Mouse (Mus musculus) urinary bladder, adult 2 months (tissue): Measurements from ENCODE around the gene Epb41l1. TPM values are rescaled to one million over a fixed set of nuclear protein-coding genes. Genes with fewer than 3 reads are reported as not detected.
A peak's percentile ranks its signal among the peaks of the same experiment; 100 is the strongest.

ENCODE experiments used
- DNase-seq: peaks from one replicate; pipeline ENCODE4 v3.0.0; 2022; ENCODE audit warnings: low spot score
- polyA plus RNA-seq: library from polyadenylated mRNA; depleted of rRNA; stranded (reverse); fragments of >200 nt; gene quantifications from 2 replicates; pipeline ENCODE4 v1.2.3, GENCODE M21; 2012

Gene Epb41l1
- polyA plus RNA-seq, 1 experiment, result 36.9 TPM

DNA sequence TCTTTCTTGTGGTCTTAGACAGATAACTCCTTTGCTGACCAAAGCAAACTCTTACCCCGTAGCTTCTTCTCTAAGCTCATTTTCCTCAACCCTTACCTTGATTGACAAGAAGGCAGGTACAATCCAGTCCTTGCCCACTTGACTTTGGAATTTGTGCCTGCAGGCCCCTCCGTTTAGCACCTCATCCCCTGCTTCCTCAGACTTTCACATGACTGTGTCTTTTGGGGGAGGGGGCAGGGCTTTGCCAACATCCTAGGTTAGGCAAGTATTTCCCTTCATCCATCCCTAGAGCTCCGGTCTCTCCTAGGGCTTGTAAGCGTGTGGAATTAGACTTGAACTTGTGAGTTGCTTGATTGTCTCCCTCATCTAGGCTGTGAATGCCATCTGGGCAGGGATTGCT lies 3.0 kb downstream of the Epb41l1 start:
- no peak for DNase-seq

DNA sequence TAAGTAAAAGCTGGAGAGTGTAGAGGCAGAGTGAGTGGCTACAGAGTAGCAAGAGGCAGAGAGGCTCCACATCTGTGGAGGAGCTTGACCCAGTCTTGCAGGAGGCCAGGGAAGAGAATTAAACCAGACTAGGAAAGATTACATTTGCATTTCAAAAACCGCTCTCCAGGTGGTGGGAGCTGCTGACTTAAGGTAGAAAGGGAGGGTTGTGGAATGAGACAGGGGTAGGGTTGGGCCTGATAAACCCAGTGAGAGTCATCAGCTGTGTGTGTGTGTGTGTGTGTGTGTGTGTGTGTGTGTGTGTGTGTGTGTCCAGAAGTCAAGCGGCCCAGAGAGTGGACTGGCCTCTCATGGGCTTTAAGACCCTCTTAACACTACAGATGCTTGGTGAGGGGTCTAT lies 4.9 kb downstream of the Epb41l1 start:
- DNase-seq, result no peak

DNA sequence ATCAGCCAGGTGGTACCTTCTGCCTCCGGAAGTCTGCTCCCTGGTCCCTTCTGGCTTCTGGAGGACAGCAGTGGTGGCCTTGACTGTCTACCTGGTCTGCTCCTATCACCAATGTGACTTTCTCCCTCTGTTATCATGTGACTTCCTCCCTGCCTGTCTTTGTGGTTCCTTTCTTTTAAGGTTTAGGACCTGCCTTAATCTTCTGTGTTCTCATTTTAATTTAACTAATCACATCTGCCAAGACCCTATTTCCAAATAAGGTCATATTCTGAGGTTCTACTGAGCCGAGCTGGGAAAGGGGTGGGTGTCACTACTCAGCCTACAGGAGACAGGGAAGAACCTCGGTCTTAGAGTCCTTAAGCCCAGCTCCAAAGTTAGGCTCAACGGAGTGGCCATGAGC lies 5.4 kb downstream of the Epb41l1 start:
- no peak for DNase-seq

DNA sequence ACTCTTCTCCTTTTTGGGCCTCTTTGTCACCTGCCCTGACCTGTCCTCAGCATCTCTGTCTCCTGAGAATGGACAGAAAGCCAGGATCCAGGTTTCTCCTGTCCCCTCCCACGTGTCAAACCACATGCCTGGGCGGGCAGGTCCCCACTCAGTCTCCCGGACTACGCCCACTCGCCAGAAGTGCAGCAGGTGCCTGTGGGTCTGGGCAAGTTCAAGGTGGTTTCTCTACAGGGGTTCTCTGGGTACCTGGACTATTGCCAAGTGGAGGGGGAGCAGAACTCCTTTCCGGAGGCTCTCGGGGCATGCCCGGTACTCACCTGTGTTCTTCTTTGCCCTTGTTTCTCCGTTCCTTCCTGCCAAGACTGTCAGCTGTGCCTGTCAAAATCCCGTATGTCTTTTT lies 9.1 kb downstream of the Epb41l1 start:
- no peak for DNase-seq

GRCm38 (mm10) chr2:156430326-156430725 lies 9.6 kb downstream of the Epb41l1 start:
- DNase-seq, result no peak

- DNase-seq, result no peak
These were observed 10.7 kb downstream of the Epb41l1 start for GRCm38 (mm10) chr2:156431409-156431808.

DNA sequence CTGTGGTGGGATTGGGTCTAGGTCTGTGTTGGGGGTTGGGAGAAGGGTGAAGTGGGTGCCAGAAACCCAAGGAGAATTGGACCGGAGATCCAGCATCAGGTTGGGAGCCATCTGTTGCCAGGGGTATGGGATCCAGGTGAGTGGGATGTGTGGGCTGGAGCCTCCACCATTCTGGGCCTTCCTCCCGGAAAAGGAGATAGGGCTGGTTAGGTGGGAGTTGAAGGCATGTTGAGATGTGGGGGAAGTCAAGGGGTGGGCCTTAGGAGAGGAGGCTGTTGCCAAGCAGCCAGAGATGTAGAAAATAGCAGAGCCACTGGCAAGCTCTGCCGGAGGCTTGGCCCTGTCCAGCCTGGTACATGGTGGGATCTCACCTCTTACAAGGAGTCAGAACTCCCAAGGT lies 11.4 kb downstream of the Epb41l1 start:
- no peak for DNase-seq

DNA sequence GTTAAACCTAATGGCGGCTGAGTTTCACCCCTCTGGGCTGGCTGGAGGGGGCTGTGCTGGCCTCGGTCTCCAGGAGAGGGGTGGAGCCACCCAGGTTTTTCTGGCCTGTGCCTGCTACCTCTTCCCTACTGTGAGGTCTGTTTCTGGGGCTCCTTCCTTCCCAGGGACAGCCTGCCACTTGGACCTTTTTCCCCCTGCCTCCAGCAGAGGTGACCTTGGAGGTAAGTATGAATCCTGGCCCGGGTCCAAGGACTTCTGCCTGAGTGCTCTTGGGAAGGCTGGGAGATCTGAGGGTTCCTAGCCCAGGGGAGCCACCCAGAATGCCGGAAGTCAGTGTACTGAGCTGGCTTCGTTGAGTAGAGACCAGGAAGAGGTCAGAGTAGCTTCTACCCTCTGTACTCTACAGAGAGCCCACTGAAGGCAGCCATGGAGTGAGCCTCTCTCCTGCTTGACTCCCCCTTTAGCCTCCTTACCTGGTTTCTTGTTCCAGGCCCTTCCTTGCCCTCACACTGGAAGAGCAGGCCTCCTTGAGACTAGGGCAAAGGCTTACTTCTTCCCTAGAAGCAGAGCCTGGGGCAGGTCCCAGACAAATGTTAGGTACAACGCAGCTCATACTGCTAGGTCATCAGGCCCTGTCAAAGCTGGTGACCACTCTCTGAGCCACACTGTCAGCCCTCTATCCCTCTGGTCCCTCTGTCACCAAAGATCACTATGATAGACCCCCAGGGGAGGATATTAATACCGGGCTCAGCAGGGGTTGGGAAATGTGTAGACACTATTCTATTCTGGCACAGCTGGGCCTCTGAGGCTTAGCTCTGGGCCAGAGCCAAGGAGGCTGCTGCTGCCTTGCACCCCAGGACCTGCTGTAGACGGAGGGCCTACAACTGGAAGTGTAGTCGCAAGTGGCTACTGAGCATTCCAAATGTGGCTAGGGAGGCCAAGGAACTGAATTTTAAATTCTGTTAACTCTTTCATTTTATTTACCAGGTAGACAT lies 12.5 kb downstream of the Epb41l1 start:
- DNase-seq, result no peak

- no peak for DNase-seq
These were observed 16.9 kb downstream of the Epb41l1 start for GRCm38 (mm10) chr2:156437637-156438036.

GRCm38 (mm10) chr2:156439666-156440462 lies 19.2 kb downstream of the Epb41l1 start:
- no peak for DNase-seq

GRCm38 (mm10) chr2:156441909-156442308 lies 21.2 kb downstream of the Epb41l1 start:
- no peak for DNase-seq

DNA sequence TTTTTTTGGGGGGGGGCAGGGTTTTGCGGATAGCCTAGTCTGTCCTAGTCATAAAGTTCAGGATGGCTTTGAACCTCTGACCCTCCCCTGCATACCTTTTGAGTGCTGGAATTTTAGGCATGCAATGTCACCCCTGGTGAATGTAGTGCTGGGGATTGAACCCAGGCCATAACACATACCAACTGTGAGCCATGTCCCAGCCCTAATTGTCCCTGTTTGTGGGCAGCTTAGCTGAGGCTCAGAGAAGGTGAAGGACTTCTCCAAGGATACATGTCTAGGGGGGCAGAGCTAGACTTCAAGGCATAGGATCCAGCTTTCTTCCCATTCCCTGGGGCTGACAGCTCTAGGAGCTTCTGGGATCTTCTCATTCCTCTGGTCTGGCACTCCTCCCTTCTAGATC lies 22.6 kb downstream of the Epb41l1 start:
- no peak for DNase-seq

GRCm38 (mm10) chr2:156446489-156447035 lies 25.9 kb downstream of the Epb41l1 start:
- DNase-seq, result no peak

DNA sequence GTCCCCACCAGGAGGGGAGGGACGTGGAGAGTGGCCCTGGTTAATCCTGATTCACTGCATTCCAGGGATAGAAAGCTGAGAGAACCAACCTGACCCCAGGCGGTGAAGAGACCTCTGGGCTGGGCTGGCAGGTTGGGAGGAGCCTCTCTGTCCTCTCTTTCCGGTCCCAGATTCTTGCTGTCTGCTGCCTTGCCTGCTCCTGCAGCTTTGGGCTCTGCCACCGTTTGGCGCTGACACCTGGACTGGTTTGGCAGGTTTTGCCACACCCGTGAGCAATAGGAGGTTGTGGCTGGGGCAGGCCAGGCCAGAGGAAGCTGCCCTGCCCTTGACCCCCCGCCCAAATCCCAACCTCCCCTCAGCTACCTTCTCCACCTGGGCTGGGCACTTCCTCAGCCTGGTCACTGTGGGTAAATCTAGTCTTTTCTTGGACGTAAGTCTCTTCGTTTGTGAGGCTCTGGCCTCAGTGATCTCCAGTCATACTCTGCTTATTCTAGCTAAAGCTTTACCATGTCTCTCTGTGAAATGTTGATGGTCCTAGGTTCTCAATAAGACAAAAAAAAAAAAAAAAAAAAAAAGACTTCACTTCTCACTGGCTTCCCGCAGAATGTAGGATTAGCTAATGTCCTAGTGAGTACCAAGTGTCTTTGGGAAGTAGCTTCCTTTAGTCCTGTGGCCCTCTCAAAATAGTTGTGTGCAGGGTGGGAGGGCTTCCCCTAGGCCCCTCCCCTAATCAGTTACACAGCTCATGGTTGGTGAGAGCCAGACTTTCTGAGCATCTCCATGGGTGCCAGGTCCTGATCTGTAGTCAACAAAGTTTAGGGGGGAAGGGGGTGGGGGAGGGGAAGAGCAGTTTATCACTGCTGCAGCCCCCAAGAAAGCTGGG lies 26.9 kb downstream of the Epb41l1 start:
- DNase-seq, result peak; percentile 55

- DNase-seq, result no peak
These were observed 30.8 kb downstream of the Epb41l1 start for GRCm38 (mm10) chr2:156451225-156452148.

DNA sequence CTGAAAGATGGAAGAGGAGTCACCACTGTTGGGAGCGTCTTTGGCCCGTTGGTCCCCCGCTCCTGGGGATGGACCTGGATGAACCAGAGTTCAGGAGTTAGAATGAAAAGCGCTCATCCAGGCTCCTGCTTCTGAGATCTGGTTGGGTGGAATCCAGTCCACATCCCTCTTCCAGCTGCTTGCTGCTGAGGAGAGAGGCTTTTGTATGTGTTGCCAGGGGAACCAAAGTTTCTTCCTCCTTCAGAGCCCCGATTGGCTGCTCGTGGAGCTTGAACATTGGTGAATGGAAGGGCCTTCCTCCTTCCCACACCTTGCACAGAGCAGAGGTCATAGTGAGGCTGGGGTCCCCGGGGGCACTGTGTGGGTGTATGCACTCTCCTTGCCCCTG lies 31.4 kb downstream of the Epb41l1 start:
- DNase-seq, result no peak

GRCm38 (mm10) chr2:156453822-156454221 lies 33.1 kb downstream of the Epb41l1 start:
- DNase-seq, result no peak

DNA sequence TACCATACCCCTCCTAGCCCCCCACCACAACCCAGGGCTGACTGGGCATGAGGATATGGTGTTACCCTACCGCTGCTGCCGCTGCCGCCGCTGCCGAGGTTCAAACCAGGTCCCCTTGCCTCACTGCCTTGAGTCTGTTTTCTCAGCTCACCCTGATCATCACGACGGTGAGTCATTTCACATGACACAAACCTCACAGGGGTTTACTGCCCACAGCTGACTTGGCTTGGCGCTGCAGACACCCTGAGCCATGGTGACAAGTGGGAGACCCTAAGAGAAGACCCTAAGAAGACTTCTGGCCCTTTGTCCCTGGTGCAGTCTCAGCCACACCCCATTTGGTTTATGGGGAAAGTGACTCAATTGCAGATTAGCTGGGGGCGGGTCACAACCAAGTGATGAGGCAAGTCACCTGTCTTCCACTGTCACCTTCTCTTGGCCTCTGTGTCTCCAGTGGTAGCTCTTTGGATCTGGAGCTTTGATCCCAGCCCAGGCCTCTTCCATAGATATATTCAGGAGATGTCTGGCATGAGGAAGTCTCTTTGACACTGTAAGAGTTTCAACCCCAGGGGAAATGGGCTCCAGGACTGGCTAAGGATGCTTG lies 34.9 kb downstream of the Epb41l1 start:
- no peak for DNase-seq

GRCm38 (mm10) chr2:156456386-156457342 lies 36.0 kb downstream of the Epb41l1 start:
- no peak for DNase-seq
